Mouse (Mus musculus) midbrain, embryonic 11.5 days (tissue): ENCODE measurements at regions not wholly inside any gene's neighbourhood (a gene's known extent, or its start where the extent isn't known, plus 50 kb on each side); places are given as distances from the start of the nearest gene placed in this dataset.

ENCODE experiments used
- ATAC-seq: fragments of 200-750 bp; cut with Nextera tagmentation; 2 replicates; pipeline ENCODE4 v1.8.0; 2017; ENCODE audit warnings: moderate TSS enrichment, moderate library complexity; ENCODE audit not compliant: low FRiP score
- DNase-seq: peaks from one replicate; pipeline ENCODE4 v3.0.0; 2015; ENCODE audit warnings: low spot score; ENCODE audit errors: missing footprints
- H3K27ac ChIP-seq: fragments of 300-500 bp; sonication (generic); 2 replicates; pipeline ENCODE4 v1.5.1; 2014; ENCODE audit warnings: low read depth, low read length
- H3K27me3 ChIP-seq: fragments of 300-500 bp; sonication (generic); 2 replicates; pipeline ENCODE4 v1.6.1; 2014; ENCODE audit warnings: mild to moderate bottlenecking, low read length, moderate library complexity, mixed read lengths; ENCODE audit not compliant: control insufficient read depth, insufficient read depth
- H3K36me3 ChIP-seq: fragments of 300-500 bp; sonication (generic); 2 replicates; pipeline ENCODE4 v1.6.1; 2014; ENCODE audit warnings: mild to moderate bottlenecking, low read length, moderate library complexity, mixed read lengths; ENCODE audit not compliant: control insufficient read depth, insufficient read depth
- H3K4me1 ChIP-seq: fragments of 300-500 bp; sonication (generic); 2 replicates; pipeline ENCODE4 v1.6.1; 2014; ENCODE audit warnings: low read length; ENCODE audit not compliant: control insufficient read depth, insufficient read depth
- H3K4me2 ChIP-seq: fragments of 300-500 bp; sonication (generic); 2 replicates; pipeline ENCODE4 v1.6.1; 2014; ENCODE audit warnings: mild to moderate bottlenecking, moderate library complexity
- H3K4me3 ChIP-seq: fragments of 300-500 bp; sonication (generic); 2 replicates; pipeline ENCODE4 v1.5.1; 2014; ENCODE audit warnings: low read depth, low read length
- H3K9ac ChIP-seq: fragments of 300-500 bp; sonication (generic); 2 replicates; pipeline ENCODE4 v1.6.1; 2014; ENCODE audit warnings: low read length
- H3K9me3 ChIP-seq: fragments of 300-500 bp; sonication (generic); 2 replicates; pipeline ENCODE4 v1.6.1; 2016; ENCODE audit warnings: low read length; ENCODE audit not compliant: control insufficient read depth
- WGBS: fragments of 180-500 bp; shearing (Covaris S2); extraction: QIAGEN DNeasy Blood & Tissue Kit; methylation state at CpG from one replicate; pipeline ENCODE4 v1.1.7; 2014; 5-methylcytosine and 5-hydroxymethylcytosine counted together

- Histone ChIP-seq H3K4me1 (peaks cover 4% of the 10 kb centered on the region; the same call in 1 of the 2 replicates), H3K9ac (no peak overlapping the region), H3K4me3 (no peak overlapping the region), H3K36me3 (no peaks in the 10 kb centered on the region), H3K27ac (no peak overlapping the region), H3K4me2 (no peak overlapping the region), H3K9me3 (no peaks in the 10 kb centered on the region), H3K27me3 (no peaks in the 10 kb centered on the region)
- ATAC-seq (no peak), DNase-seq (no peak)
- 75% methylated on average over 7 of the region's 7 CpGs for WGBS
Measured at GRCm38 (mm10) chr4:124143226-124143625, 225.4 kb upstream of the 4930535I16Rik start.

GRCm38 (mm10) chr4:124142083-124142482 is 224.3 kb upstream of the 4930535I16Rik start:
- WGBS = 4% methylated on average over 5 of the region's 5 CpGs
- DNase-seq (peak; percentile 99), ATAC-seq (0 out of 2 replicates have a peak, but pooled peaks have one; percentile 54)
- no peak overlapping the region for H3K4me3 ChIP-seq
- no peaks in the 10 kb centered on the region for H3K36me3 ChIP-seq
- no peaks in the 10 kb centered on the region for H3K27me3 ChIP-seq
- H3K27ac ChIP-seq = no peak overlapping the region
- H3K4me1 ChIP-seq = peaks cover 4% of the 10 kb centered on the region; the same call in 1 of the 2 replicates
- no peak overlapping the region for H3K9ac ChIP-seq
- H3K9me3 ChIP-seq = no peaks in the 10 kb centered on the region
- H3K4me2 ChIP-seq = no peak overlapping the region

- H3K4me1 ChIP-seq = no peaks in the 10 kb centered on the region
- ATAC-seq (no peak), DNase-seq (no peak)
- H3K4me2 ChIP-seq = no peak overlapping the region
- H3K9me3 ChIP-seq = no peaks in the 10 kb centered on the region
- no peaks in the 10 kb centered on the region for H3K36me3 ChIP-seq
- 79% methylated on average over 6 of the region's 6 CpGs for WGBS
- no peaks in the 10 kb centered on the region for H3K27me3 ChIP-seq
- H3K4me3 ChIP-seq = no peak overlapping the region
- H3K9ac ChIP-seq = no peak overlapping the region
- no peak overlapping the region for H3K27ac ChIP-seq
Measured at GRCm38 (mm10) chr4:124135165-124135470, 217.3 kb upstream of the 4930535I16Rik start.

- WGBS = 41% methylated on average over 6 of the region's 6 CpGs
- no peak for DNase-seq
Measured at GRCm38 (mm10) chr4:124134341-124135164, 216.7 kb upstream of the 4930535I16Rik start.

GRCm38 (mm10) chr4:124130946-124131345 is 213.1 kb upstream of the 4930535I16Rik start:
- DNase-seq = no peak
- no peak overlapping the region for H3K4me3 ChIP-seq
- H3K9ac ChIP-seq = no peak overlapping the region
- H3K4me2 ChIP-seq = no peak overlapping the region
- ATAC-seq = no peak
- H3K9me3 ChIP-seq = no peaks in the 10 kb centered on the region
- no peaks in the 10 kb centered on the region for H3K4me1 ChIP-seq
- no peaks in the 10 kb centered on the region for H3K27me3 ChIP-seq
- WGBS = 71% methylated on average over 5 of the region's 5 CpGs
- H3K27ac ChIP-seq = no peak overlapping the region
- H3K36me3 ChIP-seq = no peaks in the 10 kb centered on the region

More at GRCm38 (mm10) chr4:124134341-124135164, 216.7 kb upstream of the 4930535I16Rik start:
- Histone ChIP-seq H3K4me2 (no peak overlapping the region), H3K27me3 (no peaks in the 10 kb centered on the region), H3K36me3 (no peaks in the 10 kb centered on the region), H3K27ac (no peak overlapping the region), H3K4me3 (no peak overlapping the region), H3K4me1 (no peaks in the 10 kb centered on the region), H3K9ac (no peak overlapping the region), H3K9me3 (no peaks in the 10 kb centered on the region)
- no peak for ATAC-seq

GRCm38 (mm10) chr4:124126258-124126657 is 208.4 kb upstream of the 4930535I16Rik start:
- Histone ChIP-seq H3K9ac (no peak overlapping the region), H3K27me3 (no peaks in the 10 kb centered on the region), H3K27ac (no peak overlapping the region), H3K9me3 (no peaks in the 10 kb centered on the region), H3K36me3 (no peaks in the 10 kb centered on the region), H3K4me1 (no peaks in the 10 kb centered on the region), H3K4me2 (no peak overlapping the region), H3K4me3 (no peak overlapping the region)
- no peak for ATAC-seq
- no peak for DNase-seq
- WGBS = 91% methylated on average over 8 of the region's 8 CpGs

- Histone ChIP-seq H3K27ac (no peak overlapping the region), H3K4me2 (no peak overlapping the region), H3K27me3 (no peaks in the 10 kb centered on the region), H3K9me3 (no peaks in the 10 kb centered on the region), H3K4me3 (no peak overlapping the region), H3K4me1 (no peaks in the 10 kb centered on the region), H3K9ac (no peak overlapping the region), H3K36me3 (no peaks in the 10 kb centered on the region)
- DNase-seq (no peak), ATAC-seq (no peak)
- WGBS = 75% methylated on average over 6 of the region's 6 CpGs
Measured at GRCm38 (mm10) chr4:124120334-124120733, 202.5 kb upstream of the 4930535I16Rik start.

GRCm38 (mm10) chr4:124113856-124114345 is 196.1 kb upstream of the 4930535I16Rik start:
- no peak for ATAC-seq
- no peak overlapping the region for H3K4me2 ChIP-seq
- DNase-seq = no peak
- no peak overlapping the region for H3K4me3 ChIP-seq
- no peak overlapping the region for H3K27ac ChIP-seq
- no peaks in the 10 kb centered on the region for H3K36me3 ChIP-seq
- WGBS = 92% methylated on average over 12 of the region's 12 CpGs
- no peaks in the 10 kb centered on the region for H3K27me3 ChIP-seq
- H3K9ac ChIP-seq = no peak overlapping the region
- no peaks in the 10 kb centered on the region for H3K4me1 ChIP-seq
- H3K9me3 ChIP-seq = no peaks in the 10 kb centered on the region

- H3K36me3 ChIP-seq = no peaks in the 10 kb centered on the region
- ATAC-seq (no peak), DNase-seq (peak; percentile 88)
- no peaks in the 10 kb centered on the region for H3K9me3 ChIP-seq
- H3K27me3 ChIP-seq = no peaks in the 10 kb centered on the region
- no peaks in the 10 kb centered on the region for H3K4me1 ChIP-seq
- no peak overlapping the region for H3K4me2 ChIP-seq
- H3K4me3 ChIP-seq = no peak overlapping the region
- no peak overlapping the region for H3K9ac ChIP-seq
- WGBS = 67% methylated on average over 8 of the region's 8 CpGs
- no peak overlapping the region for H3K27ac ChIP-seq
Measured at GRCm38 (mm10) chr4:124110705-124111104, 192.9 kb upstream of the 4930535I16Rik start.
